Mouse (Mus musculus) right cerebral cortex, postnatal 10 days (tissue): ENCODE results near the gene Slc47a2.
A peak's percentile ranks its signal among the peaks of the same experiment; 100 is the strongest.

ENCODE experiments used
- DNase-seq, 2 experiments: peaks; one replicate each; pipeline ENCODE4 v3.0.0; 2021; ENCODE audit warnings: low spot score in 2 of 2

Gene Slc47a2

GRCm38 (mm10) chr11:61283414-61284049 lies 59.1 kb downstream of the Slc47a2 start:
- no peak for DNase-seq

GRCm38 (mm10) chr11:61278445-61279077 lies 64.1 kb downstream of the Slc47a2 start:
- no peak for DNase-seq

- no peak for DNase-seq
These were observed 64.7 kb downstream of the Slc47a2 start for GRCm38 (mm10) chr11:61277937-61278336.

GRCm38 (mm10) chr11:61276482-61276881 lies 66.2 kb downstream of the Slc47a2 start:
- DNase-seq: no peak

- no peak for DNase-seq
These were observed 67.6 kb downstream of the Slc47a2 start for GRCm38 (mm10) chr11:61275106-61275505.

GRCm38 (mm10) chr11:61274421-61274820 lies 68.2 kb downstream of the Slc47a2 start:
- DNase-seq: no peak

- DNase-seq: no peak
These were observed 68.7 kb downstream of the Slc47a2 start for GRCm38 (mm10) chr11:61273928-61274327.

GRCm38 (mm10) chr11:61271612-61272011 lies 71.0 kb downstream of the Slc47a2 start:
- no peak for DNase-seq

- no peak for DNase-seq
These were observed 72.3 kb downstream of the Slc47a2 start for GRCm38 (mm10) chr11:61270406-61270805.

GRCm38 (mm10) chr11:61268626-61269349 lies 73.9 kb downstream of the Slc47a2 start:
- DNase-seq: no peak

- peak; percentile 95 to 96 for DNase-seq
These were observed 75.8 kb downstream of the Slc47a2 start, which contains the start of gene Aldh3a2 for GRCm38 (mm10) chr11:61266551-61267533. Gene Aldh3a2, minus strand, starts transcription at chr11:61267464.

GRCm38 (mm10) chr11:61263841-61264240 lies 78.8 kb downstream of the Slc47a2 start:
- no peak for DNase-seq

- no peak for DNase-seq
These were observed 80.1 kb downstream of the Slc47a2 start for GRCm38 (mm10) chr11:61262516-61262915.

- DNase-seq: no peak
These were observed 83.6 kb downstream of the Slc47a2 start for GRCm38 (mm10) chr11:61259106-61259505.

GRCm38 (mm10) chr11:61252807-61253206 lies 89.9 kb downstream of the Slc47a2 start:
- no peak for DNase-seq

GRCm38 (mm10) chr11:61251741-61252140 lies 90.9 kb downstream of the Slc47a2 start:
- DNase-seq: no peak
